Mouse (Mus musculus): ENCODE measurements at regions not wholly inside any gene's neighbourhood (a gene's known extent, or its start where the extent isn't known, plus 50 kb on each side); places are given as distances from the start of the nearest gene placed in this dataset.
A peak's percentile ranks its signal among the peaks of the same experiment; 100 is the strongest.

DNA sequence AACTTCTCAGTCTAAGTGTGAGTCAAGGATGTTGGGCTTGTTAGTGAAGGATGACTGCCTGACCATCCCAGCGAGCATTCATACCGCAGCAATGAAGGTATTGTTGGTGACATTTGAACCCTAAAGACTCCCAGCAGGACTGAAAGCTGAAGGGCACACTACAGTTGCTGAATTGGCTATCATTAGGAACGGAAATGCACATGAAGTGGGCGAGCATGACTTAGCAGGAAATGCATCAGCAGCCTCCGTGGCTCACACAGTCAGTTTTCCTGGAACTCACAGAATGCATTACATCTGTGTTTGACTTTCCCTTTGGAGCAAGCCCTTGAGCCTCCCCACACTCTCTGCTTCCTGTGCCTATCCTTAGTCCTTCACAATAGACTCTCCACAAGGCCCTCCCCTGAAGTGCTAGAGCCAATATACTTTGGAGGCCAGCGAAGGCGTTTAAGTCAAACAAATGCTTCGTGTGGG is 63.9 kb downstream of the Tmco5 start:
- DNase-seq (ENCODE audit: low spot score) = no peak

DNA sequence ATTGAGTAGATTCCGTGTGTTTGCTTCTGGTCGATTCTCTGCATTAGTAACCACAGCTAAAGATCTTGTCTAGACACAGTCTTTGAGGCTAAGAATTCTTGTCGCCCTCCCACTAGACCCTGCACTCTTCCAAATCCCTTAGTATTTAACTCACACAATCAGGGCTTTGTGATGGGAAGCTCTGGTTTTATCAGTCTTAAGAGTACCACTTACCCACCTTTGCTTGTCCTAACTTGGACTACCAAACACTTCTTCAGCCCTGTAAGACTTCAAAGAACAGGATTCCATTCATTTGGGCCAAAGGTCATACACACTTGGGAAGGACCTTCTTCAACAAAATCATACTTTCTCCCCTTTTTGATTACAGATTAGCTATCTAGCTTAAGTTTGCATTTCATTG is 70.0 kb downstream of the Tmco5 start:
- DNase-seq (ENCODE audit: low spot score) = no peak

DNA sequence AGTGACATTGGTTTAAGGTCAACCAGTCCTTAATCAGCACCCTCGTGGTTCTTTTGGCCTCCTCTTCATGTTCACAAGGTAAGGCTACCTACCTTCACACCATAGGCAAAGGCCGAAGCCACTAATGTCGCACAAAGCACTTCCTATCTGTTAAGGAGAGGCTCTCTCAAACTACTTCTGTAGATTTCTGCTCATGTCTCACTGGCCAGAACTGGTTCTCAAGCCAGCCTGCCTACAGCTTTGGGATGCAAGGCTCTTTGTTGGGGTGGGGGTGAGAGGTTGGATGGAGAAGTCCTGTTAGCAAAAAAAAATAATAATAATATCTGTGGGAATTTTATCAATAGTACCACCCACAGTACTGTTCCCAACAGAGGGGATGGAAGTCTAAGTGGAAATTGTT is 71.2 kb downstream of the Tmco5 start:
- no peak for DNase-seq (ENCODE audit: low spot score)

DNA sequence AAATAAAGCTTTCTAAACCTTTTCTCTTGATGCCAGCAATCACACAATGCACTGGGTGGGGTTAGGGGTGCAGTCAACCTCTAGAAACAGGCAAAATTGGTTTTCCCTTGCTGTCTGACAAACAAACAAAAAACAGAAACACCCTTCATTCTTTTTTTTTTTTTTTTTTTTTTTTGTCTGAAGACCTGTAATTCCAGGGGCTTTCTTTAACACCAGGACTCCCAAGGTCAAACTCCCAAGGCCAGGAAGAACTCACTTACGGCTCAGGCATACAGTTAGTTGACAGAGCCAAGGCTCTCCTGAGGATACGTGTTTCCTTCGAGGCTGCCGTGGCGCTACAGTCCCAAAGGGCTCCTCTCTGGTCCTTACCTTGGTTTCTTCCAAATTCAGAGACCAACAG is 71.7 kb downstream of the Tmco5 start:
- DNase-seq (ENCODE audit: low spot score) = no peak

DNA sequence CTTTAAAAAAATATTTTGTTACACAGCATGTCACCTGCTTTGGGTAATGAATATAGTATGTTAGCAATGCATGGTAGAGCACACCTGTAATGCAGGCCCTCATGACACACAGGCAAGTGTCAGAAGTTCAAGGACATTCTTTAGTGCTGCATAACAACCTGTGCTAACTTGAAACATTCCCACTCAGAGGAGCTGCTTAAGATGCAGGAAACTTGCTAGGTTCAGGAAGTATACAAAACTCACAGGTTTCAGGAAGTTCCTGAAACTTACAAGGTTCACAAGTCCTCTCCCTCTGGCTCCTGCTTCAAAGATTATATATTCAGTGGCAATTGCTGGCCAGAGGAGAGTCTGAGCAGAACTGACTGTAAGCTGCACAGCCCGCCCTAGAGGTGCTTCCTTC is 73.0 kb downstream of the Tmco5 start:
- DNase-seq (ENCODE audit: low spot score) = no peak

DNA sequence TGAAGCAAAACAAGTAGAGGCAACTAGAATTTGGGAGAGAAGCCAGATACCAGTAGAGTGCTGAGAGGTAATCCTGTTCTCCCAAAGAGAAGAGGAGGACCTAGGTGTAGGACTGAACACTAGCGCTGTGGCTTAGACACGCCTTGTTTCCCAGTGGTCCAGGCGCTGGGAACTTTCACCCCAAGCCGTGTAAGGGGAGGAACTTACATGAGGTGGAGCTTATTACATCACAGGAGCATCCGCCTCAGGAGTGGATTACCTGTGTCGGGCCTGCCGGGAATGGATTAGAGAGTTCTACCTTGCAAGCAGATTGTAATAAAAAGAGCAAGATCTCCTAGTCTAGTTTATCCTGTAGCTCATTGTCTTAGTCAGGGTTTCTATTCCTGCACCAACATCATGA is 75.8 kb downstream of the Tmco5 start:
- no peak for DNase-seq (ENCODE audit: low spot score)

DNA sequence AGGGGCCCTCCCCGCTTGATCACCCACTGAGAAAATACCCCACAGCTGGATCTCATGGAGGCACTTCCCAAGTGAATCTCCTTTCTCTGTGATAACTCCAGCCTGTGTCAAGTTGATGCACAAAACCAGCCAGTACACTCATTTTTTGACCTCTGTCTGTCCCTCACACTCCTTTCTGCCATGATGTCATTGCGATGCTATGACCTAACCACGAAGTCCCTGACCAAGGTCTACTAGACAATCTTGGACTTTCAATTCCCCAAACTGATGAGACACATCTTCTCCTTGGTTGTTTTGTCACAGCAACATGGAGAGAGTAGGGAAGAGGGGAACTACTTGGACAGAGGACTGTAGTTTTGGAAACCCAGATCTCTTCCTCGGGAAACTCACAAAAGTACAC is 76.4 kb downstream of the Tmco5 start:
- no peak for DNase-seq (ENCODE audit: low spot score)

DNA sequence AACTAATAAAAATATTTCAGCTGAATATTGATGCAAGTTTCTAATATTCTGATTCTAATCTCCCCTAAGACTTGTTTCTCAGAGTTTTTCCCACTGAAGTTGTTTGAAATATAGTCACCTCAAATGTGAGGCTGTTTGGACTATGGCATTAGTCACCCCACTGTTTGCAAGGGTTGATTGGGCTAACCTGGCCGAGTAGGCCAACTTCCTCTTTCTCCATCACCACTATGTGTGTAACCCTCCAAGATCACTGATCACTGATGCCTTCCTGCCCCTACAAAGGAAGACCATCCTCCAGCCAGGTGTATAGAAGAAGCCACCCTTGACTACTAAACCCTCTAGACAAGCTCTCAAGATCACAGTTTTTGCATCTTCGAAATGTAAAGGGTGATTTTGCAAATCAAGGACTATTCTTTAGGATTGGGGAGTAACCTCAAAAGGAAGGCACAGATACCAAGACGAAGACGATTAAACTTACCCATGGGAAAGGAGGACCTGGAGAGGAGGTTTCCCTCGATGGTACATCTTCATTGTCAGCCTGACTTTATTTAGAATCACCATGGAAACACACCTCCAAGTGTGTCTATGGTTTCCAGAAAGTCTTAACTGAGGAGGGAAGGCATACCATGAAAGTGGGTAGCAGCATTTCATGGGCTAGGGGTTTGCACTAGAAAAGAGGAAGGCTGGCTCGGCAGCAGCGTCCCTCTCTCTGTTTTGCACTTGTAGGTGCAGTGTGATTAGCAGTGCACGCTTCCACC is 84.8 kb downstream of the Tmco5 start:
- no peak for DNase-seq (ENCODE audit: low spot score)

DNA sequence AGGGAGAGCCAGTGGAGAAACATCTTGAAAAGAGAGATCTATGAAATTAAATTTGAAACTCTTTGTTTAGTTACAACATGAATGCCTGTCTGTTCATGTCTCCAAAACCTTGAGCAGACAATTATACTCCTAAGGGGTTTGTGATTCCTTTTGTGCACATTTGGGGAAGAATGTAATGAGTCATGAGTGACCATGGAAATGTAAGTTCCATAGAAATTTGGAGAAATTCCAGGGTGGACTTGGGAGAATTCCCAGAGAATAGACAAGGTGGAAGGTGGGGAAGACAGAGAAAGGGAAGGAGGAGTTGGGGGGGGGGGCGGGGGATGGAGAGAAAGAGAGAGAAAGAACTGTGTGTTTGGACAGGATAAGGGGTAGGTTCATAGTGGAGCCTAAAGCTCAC is 87.8 kb downstream of the Tmco5 start:
- no peak for DNase-seq (ENCODE audit: low spot score)

DNA sequence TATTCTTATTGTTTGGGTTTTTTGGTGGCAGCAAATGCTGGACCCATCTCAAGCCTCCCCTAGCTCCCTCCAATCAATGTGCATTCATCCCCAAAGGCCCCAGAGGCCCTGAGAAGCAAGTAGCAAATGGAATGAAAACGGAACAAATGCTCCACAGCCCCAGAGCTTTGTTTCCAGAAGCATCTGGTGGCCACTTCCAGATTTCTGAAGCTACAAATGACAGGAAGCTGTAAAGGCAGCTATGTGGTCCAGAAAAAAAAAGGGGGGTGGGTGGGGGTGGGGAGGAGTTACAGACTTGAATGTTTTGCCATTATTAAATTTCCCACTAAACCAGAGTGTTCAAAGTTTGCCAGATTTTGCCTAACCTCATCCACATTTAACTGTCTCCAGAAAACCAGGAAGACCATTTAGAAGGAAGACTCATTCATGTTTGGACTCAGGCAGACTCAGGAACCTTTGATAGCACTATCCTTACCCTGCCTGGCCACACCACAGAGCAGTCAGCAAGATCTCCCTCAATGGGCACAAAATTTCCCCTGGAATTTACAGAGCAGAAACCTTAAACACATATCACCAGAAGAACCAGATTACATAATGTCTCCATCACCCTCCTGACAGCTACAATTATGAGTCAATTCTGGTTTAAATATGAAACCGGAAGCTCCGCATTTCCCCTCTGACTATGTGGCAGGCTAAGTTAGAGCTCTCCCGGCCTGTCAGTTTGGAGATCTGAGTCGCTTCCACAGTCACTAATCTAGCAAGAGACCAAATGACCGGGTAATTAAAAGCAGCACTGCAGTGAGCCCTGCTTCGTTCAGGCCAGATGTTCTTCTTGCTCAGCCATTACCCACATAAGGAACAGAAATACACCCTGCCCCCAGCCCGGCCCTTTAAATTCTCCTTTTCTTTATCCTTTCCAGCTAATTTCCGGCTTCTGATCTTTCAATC is 93.4 kb downstream of the Tmco5 start:
- peak; percentile 2 for DNase-seq (ENCODE audit: low spot score)

DNA sequence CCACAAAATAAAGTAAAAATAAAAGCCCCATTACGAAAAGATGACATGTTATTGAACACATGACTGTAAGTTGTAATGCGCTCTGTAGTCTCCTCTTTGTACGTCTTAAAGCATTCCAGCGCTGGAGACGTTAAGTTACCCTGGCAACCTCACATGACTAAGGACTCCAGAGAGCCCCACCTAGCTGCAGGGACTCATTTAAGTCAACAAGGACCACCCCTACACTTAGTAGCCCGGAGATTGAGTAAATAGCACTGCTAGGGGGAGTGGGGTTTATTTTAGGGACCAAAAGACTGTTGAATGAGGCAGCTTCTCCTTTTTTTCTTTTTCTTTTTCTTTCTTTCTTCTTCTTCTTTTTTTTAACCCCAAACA is 94.1 kb downstream of the Tmco5 start:
- no peak for DNase-seq (ENCODE audit: low spot score)

DNA sequence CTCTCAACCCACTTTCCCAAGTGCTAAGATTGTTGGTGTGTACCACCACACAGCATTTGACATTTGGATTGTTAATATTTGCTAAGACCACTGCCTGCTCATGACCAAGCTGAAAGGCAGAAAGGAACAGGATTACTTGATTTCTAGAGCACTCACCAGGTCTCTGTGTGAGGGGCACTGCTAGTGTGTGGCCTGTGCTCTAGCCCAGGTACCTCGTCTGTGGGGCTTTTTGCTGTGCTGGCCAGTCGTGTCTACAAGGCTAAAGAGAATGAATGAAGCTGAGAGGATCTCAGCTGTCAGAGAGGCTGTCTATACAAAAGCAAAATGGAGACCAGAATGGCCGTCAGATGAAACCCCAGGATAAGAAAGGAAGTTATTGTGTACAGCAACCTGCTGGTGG is 95.0 kb downstream of the Tmco5 start:
- DNase-seq (ENCODE audit: low spot score) = no peak

DNA sequence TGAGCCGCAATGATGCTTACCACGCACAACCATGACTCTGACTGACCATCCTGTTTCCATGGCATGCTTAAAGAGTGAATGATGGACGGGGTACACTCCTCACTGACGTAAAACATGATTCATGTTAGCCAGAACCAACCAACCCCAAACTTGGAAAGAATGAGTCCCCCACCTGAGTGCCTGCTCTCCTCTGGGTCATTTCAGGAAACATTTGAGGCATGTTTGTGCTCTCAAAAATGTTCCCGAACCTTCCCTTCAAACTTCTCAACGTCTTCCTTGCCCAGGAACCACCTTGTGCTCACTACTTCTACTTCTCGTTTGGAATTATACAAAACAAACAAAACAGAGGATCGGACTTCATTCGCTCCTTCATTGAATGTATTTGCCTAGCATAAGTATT is 95.7 kb downstream of the Tmco5 start:
- DNase-seq (ENCODE audit: low spot score) = no peak

DNA sequence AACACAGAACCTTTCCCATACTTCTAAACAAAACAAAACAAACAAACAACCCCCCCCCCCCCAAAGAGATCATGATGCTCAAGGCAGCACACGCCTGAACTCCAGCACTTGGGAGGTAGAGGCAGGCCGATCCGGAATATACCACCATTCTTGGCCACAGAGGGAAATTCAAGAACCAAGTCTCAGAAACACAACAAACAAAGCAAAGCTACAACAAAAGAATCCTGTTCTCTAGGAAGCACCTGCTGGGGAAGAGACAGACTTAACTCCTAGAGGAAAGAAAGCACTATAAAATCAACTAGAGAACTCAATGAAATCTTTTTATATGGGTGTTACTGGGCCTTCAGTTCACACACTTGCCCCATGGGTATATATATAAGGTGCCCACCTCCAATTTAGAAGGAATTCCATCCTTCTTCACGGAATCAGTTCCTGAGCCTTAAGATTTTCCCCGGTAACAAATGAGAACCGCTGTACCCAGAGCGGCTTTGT is 96.1 kb downstream of the Tmco5 start:
- no peak for DNase-seq (ENCODE audit: low spot score)

DNA sequence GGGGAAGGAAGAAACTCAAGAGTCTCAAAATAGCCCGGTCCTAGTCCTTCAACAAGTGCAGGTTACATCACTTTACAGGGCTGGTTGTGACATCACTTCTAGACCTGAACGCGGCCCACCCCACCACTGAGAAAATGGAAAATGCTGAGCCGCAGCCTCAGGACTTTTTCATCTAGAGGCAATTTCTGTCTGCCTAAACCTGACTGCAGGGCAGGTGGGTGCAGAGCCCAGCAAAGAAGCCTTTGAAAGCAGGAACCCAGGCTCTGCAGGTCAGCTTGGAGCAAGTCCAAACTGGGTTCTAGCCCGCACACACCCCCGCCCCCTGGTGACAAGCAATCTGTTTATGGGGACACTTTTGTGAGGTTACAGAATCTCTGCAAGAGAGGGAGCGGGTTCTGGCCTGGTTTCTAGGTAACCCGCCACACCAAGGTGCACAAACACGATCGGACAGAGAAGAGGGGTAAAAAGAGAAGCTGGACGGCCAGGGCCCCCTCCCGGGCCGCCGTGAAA is 96.7 kb downstream of the Tmco5 start:
- no peak for DNase-seq (ENCODE audit: low spot score)

DNA sequence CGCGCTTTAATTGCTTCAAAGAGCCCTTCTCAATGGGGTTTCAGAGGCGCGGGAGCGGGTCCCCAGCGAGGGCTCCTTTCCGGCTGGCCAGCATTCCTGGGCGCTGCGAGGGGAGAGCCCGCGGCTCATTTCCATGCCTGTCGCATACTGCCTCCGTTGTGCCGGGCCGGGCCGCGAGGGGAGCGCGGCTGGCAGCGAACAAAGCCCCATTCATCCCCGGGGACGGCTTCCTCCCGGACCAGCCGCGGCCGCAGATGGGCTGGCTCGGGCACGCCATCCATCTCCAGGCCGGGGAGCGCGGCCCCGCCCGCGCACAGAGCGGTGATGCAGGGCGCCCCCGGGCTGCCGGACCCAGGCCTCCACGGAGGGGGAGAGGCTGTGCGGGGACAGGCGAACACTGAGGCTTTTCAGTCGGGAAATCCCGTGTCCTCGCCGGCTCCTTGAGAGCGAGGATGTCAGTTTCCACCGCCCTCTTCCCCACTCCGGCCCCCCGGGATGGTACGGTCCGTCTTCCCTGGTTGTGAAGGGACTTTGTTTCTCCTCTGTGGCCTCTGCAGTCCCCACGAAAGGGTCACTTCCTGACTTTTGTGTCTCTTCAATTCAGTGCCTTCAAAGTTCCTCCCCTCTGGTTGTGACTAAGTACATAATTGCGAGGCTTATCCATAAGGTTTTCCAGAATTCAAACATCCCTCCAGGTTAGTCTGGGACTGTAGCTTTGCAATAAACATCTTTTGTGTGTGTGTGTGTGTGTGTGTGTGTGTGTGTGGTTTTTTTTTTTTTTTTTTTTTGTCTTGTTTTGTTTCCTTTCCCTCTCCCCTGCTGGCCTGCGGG is 97.3 kb downstream of the Tmco5 start:
- peak; percentile 4 for DNase-seq (ENCODE audit: low spot score)

DNA sequence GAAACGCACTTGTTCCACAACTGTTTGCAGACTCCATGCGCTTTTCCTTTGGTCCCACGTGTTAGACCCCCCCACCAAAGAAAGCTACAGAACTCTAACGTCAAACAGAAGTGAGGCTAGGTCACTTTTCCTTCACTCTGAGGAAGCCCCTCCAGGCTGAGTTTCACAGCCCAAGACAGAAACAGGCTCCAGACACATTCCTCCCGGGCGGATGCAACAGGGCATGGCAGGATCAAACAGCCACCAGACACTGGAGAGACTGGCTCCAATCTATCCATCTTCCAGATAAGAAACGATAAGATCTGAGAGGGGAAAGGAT is 97.9 kb downstream of the Tmco5 start:
- DNase-seq (ENCODE audit: low spot score) = no peak

DNA sequence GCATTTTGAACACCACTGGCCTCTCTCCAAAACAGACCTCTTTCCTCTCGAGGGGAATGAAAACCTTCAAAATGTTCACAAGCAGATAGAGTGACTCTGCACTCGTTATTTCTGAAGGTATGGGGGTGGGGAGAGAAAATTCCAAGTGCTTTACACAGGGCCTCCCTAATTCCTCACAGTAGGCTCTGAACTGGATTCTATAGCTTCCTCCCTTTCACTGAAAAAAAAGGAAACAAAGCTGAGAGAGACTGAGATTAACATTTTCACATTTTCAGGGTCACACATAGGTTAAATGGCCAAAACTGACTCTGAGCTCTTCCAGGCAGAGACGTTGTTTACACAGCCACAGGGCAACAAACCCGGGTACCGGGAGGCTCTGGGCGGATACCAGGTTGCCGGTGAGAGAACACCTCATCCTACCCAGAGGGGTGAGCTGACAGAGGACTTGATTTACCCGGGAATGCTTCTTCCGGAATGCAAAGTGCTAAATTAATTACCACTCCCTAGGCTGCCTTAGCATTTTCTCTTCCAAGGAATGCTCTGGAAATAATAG is 98.5 kb downstream of the Tmco5 start:
- DNase-seq (ENCODE audit: low spot score) = no peak

DNA sequence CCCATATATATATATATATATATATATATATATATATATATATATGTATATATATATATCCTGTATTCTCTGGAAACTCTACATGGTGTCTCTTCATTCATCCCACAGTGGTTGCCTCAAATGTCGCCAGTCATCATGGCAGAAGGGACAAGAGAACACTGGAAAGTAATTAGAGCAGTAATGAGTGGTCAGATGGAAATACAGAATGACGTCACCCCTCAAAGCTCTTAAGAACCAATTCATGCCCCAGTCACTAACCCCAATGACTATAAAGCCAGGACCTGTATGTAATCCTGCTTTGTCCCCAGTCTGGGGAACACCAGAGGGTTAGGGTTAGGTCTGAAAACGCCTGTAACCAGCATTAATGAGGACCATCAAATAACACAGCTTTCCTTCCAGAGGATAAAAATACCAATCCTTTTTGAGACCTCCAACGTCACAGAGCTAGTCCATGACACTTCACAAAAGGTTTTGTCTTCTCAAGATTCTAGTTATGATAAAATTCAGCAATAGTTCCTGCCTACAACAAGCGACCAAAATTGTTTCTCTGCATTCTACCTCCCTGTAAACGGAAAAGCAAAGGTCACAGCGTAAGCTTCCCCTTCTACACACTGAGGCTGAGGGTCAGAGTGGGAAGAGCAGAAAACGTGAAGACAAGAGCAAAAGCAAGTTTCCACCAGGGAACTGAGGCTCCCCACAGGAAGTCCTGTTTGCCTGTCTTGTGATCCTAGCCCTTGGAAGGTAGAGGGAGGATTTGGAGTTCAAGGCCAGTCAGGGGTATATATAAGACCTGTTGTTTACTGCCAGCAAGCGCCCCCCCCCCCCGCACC is 99.5 kb downstream of the Tmco5 start:
- DNase-seq (ENCODE audit: low spot score) = no peak

DNA sequence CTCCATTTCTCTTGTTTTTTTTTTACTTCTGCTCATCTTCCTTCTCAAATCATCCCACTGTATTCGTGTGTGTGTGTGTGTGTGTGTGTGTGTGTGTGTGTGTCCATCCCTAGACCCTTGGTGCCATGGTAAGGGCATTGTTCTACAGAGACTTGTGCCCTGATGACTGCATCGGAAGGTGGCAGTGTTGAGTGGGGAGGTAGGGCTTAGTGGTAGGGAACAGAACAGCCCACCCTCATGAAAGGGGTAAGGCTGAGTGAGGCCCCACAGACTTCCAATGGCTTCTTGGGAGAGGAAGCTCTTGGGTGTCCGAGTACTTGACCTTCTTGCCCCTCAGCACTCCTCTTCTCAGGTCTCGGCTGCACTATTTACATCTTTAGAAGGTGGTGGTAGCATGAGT is 100.3 kb downstream of the Tmco5 start:
- no peak for DNase-seq (ENCODE audit: low spot score)

Measured in spleen, adult 12 weeks (tissue).